Mouse (Mus musculus) olfactory bulb, adult 2 months (tissue): ENCODE measurements at regions not wholly inside any gene's neighbourhood (a gene's known extent, or its start where the extent isn't known, plus 50 kb on each side); places are given as distances from the start of the nearest gene placed in this dataset.

Experiments used
- H3K27ac ChIP-seq: fragments of 200-500 bp; 2 replicates; pipeline ENCODE4 v1.5.1; 2012; ENCODE audit warnings: low read depth, low read length; ENCODE audit not compliant: insufficient read depth
- H3K4me1 ChIP-seq: fragments of 200-500 bp; 2 replicates; pipeline ENCODE4 v1.6.1; 2012; ENCODE audit warnings: low read length; ENCODE audit not compliant: control insufficient read depth, insufficient read depth
- H3K4me3 ChIP-seq: fragments of 200-500 bp; 2 replicates; pipeline ENCODE4 v1.5.1; 2012; ENCODE audit warnings: mild to moderate bottlenecking, low read depth, low read length, moderate library complexity; ENCODE audit not compliant: insufficient read depth
- CTCF ChIP-seq: fragments of 200-500 bp; IDR thresholded peaks from 2 replicates; pipeline ENCODE4 v1.5.1; 2012; ENCODE audit warnings: low read depth, mild to moderate bottlenecking, low read length, moderate library complexity; ENCODE audit not compliant: insufficient read depth
- POLR2A ChIP-seq: fragments of 200-500 bp; IDR thresholded peaks from 2 replicates; pipeline ENCODE4 v1.6.1; 2012; ENCODE audit warnings: mild to moderate bottlenecking, low read depth, low read length, moderate library complexity; ENCODE audit not compliant: insufficient read depth
- WGBS: fragments of 180-500 bp; shearing (Covaris S2); methylation state at CpG from one replicate; pipeline ENCODE4 v1.1.7; 2018; 5-methylcytosine and 5-hydroxymethylcytosine counted together

GRCm38 (mm10) chr3:143734791-143735190, 470.2 kb downstream of the Lmo4 start:
- Histone ChIP-seq H3K4me1 (no peaks in the 10 kb centered on the region), H3K27ac (no peak overlapping the region), H3K4me3 (no peak overlapping the region)
- 26% methylated on average over 2 of the region's 2 CpGs for WGBS
- no peak for TF ChIP-seq CTCF
- TF ChIP-seq POLR2A = no peak

- TF ChIP-seq POLR2A (no peak), CTCF (no peak)
- Histone ChIP-seq H3K27ac (no peak overlapping the region), H3K4me1 (no peaks in the 10 kb centered on the region), H3K4me3 (no peak overlapping the region)
- 83% methylated on average over 8 of the region's 8 CpGs for WGBS
Observed at GRCm38 (mm10) chr3:143732966-143733725, 471.9 kb downstream of the Lmo4 start.

DNA sequence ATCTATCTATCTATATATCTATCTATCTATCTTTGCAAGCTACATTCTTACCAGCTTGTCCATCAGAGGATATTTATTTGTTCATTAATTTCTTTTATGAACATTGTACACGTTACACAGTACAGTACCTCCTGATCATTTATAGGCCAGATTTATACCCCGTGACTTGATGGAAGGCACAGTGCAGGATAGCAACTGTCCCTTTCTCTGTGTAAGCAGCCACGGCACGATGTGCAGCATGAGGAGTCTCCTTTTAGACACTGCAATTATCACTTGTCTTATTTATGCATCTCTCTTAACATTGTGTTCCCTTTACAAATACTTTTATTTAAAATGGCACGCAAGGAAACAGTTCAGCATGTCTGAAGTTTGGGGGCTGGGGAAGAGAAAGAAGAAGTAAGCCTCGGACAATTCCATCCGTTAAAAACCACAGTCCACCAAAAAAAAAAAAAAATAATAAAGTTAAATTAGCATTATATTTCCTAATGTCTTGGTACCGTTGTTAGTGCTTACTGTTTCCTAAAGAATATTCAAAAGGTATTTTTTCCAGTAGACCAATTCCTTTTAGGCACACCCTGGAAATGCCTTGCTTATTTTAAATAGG, 475.4 kb downstream of the Lmo4 start:
- no peak overlapping the region for H3K4me3 ChIP-seq
- TF ChIP-seq POLR2A = no peak
- no peak for TF ChIP-seq CTCF
- H3K27ac ChIP-seq = no peak overlapping the region
- H3K4me1 ChIP-seq = no peaks in the 10 kb centered on the region
- 57% methylated on average over 8 of the region's 8 CpGs for WGBS

GRCm38 (mm10) chr3:143722571-143722970, 482.4 kb downstream of the Lmo4 start:
- no peak overlapping the region for H3K4me3 ChIP-seq
- TF ChIP-seq POLR2A (no peak), CTCF (no peak)
- no peaks in the 10 kb centered on the region for H3K4me1 ChIP-seq
- no peak overlapping the region for H3K27ac ChIP-seq
- WGBS = 50% methylated on average over 2 of the region's 2 CpGs

- no peak overlapping the region for H3K4me3 ChIP-seq
- no peak overlapping the region for H3K27ac ChIP-seq
- TF ChIP-seq CTCF = no peak
- no peak for TF ChIP-seq POLR2A
- H3K4me1 ChIP-seq = no peaks in the 10 kb centered on the region
- 53% methylated on average over 3 of the region's 3 CpGs for WGBS
Observed at GRCm38 (mm10) chr3:143722082-143722481, 482.9 kb downstream of the Lmo4 start.

DNA sequence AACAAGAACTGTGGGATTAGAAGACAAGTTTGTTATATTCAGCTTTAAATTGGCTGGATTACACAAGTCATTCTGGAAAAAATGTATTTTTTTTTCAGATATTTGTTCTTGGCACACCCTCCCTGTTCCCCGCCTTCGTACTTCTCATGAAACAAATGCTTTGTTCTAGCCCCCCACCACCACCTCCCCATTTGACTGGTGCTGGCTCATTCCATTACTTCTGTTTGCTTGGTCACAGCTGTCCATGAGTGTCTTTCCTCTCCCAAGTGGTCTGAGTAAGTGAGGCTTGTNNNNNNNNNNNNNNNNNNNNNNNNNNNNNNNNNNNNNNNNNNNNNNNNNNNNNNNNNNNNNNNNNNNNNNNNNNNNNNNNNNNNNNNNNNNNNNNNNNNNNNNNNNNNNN, 491.8 kb downstream of the Lmo4 start:
- 83% methylated on average over 2 of the region's 2 CpGs for WGBS
- Histone ChIP-seq H3K4me1 (no peaks in the 10 kb centered on the region), H3K4me3 (no peak overlapping the region), H3K27ac (no peak overlapping the region)
- no peak for TF ChIP-seq POLR2A
- no peak for TF ChIP-seq CTCF

DNA sequence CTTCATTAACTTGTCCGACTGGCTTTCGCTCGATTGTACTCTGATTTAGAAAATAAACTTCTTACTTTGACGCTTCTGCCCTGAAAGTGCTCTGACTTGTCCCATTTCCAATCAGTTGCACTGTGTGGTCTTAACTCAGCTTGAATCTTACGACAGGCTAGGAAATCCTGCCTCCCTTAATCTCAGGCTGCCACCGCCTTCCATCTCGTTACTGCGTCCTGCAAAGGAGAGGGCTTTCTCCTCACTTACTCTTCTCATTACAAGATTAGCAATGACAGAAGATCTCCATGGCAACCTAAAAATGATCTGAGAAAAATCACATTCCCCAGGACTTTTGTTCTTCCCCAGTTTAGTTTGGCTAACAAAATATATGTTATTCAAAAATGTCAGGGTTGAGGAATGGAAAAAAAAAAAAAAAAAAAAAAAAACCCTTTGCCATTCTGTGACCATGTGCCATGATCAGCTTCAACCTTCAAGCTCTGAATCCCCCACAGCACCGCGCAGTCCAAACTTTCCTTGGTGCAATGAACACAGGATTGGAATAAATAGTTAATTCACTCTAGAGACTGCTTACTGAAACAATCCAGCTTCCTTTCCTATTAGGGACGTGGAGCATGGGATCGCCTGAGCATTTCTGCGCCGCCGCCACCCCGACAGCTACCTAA, 494.1 kb downstream of the Lmo4 start:
- H3K27ac ChIP-seq = no peak overlapping the region
- no peak overlapping the region for H3K4me3 ChIP-seq
- H3K4me1 ChIP-seq = no peaks in the 10 kb centered on the region
- WGBS = 52% methylated on average over 16 of the region's 16 CpGs
- TF ChIP-seq CTCF (no peak), POLR2A (no peak)

GRCm38 (mm10) chr3:143706679-143707078, 498.3 kb downstream of the Lmo4 start:
- WGBS = 89% methylated on average over 1 of the region's 1 CpGs
- no peak overlapping the region for H3K27ac ChIP-seq
- TF ChIP-seq POLR2A = no peak
- H3K4me3 ChIP-seq = no peak overlapping the region
- no peaks in the 10 kb centered on the region for H3K4me1 ChIP-seq

GRCm38 (mm10) chr3:143694817-143695216, 510.2 kb downstream of the Lmo4 start:
- no peak for TF ChIP-seq CTCF
- TF ChIP-seq POLR2A = no peak
- no peaks in the 10 kb centered on the region for H3K4me1 ChIP-seq
- no peak overlapping the region for H3K4me3 ChIP-seq
- 94% methylated on average over 3 of the region's 3 CpGs for WGBS
- H3K27ac ChIP-seq = no peak overlapping the region
